Mouse (Mus musculus): ENCODE measurements around the gene Chchd5. TPM values are rescaled to one million over a fixed set of nuclear protein-coding genes. Genes with fewer than 3 reads are reported as not detected.

Chchd5 gene
- polyA plus RNA-seq, 1 experiment from 2014 or later, result 30.7 TPM

- 96% methylated on average over 14 of the region's 14 CpGs for WGBS
- H3K4me3 ChIP-seq (ENCODE audit: low read depth, low read length), result no peak overlapping the region
- peaks cover 6% of the 10 kb centered on the region; the same call in 1 of the 2 replicates for H3K9me3 ChIP-seq (replicated peaks; ENCODE audit: control insufficient read depth, low read length)
- no peak overlapping the region for H3K4me2 ChIP-seq (ENCODE audit: low read length)
- no peak for ATAC-seq
- no peak for DNase-seq (ENCODE audit: low spot score)
- H3K27ac ChIP-seq (ENCODE audit: low read depth, low read length), result no peak overlapping the region
- H3K27me3 ChIP-seq (replicated peaks; ENCODE audit: control insufficient read depth, insufficient read depth, low read length), result no peaks in the 10 kb centered on the region
- H3K36me3 ChIP-seq (ENCODE audit: control insufficient read depth, insufficient read depth, low read length), result peaks cover 13% of the 10 kb centered on the region
- peaks cover 8% of the 10 kb centered on the region; the same call in 1 of the 2 replicates for H3K4me1 ChIP-seq (ENCODE audit: control insufficient read depth, insufficient read depth, low read length)
- no peak overlapping the region for H3K9ac ChIP-seq (ENCODE audit: low read length)
These were observed 3.7 kb downstream of the Chchd5 start for GRCm38 (mm10) chr2:129133006-129133805.

DNA sequence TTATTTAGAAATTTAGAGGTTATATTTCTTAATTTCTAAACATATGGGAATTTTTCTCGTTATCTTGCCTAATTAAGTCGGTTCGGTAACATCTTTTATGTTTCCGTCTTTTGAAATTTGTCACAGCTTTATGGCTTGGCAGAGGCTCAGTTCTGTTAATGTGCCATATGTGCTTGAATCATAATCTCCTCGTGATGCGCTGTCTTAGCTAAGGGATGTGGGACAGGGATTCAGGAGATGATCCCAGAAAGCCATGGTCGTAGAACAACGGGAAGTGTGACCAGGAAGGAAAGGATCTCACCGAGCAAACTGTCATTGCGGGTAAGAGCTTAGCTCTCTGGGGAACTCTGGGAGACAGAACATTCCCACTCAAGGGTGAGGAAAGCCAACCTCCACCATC lies 10.4 kb downstream of the Chchd5 start:
- H3K36me3 ChIP-seq (ENCODE audit: control insufficient read depth, insufficient read depth, low read length), result no peaks in the 10 kb centered on the region
- peak overlapping the region; percentile 77 for H3K27ac ChIP-seq (ENCODE audit: low read depth, low read length)
- no peaks in the 10 kb centered on the region for H3K9me3 ChIP-seq (replicated peaks; ENCODE audit: control insufficient read depth, low read length)
- DNase-seq (ENCODE audit: low spot score), result peak; percentile 72
- no peaks in the 10 kb centered on the region for H3K27me3 ChIP-seq (replicated peaks; ENCODE audit: control insufficient read depth, insufficient read depth, low read length)
- no peak overlapping the region for H3K4me3 ChIP-seq (ENCODE audit: low read depth, low read length)
- no peaks in the 10 kb centered on the region for H3K4me1 ChIP-seq (ENCODE audit: control insufficient read depth, insufficient read depth, low read length)
- no peak for ATAC-seq
- WGBS, result 59% methylated on average over 10 of the region's 10 CpGs
- no peak overlapping the region for H3K9ac ChIP-seq (ENCODE audit: low read length)
- H3K4me2 ChIP-seq (ENCODE audit: low read length), result no peak overlapping the region

DNA sequence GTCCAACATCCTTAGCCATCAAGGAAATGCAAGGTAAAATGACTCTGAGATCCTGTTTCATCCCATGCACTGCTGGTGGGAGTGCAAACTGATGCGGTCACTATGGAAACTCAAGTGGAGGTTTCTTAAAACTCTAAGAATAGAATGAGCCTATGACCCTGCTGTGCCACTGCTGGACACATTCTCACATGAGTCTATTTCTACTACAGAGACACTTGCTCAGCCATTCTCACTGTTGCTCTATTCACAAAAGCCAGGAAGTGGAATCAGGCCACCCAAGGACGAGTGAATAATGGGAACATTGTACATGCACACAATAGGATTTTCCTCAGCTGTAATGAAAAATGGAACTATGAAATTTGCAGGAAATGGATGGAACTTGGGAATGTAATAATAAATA lies 19.3 kb downstream of the Chchd5 start:
- Histone ChIP-seq H3K4me2 (ENCODE audit: low read length) (no peak overlapping the region), H3K27ac (ENCODE audit: low read depth, low read length) (no peak overlapping the region), H3K4me1 (ENCODE audit: control insufficient read depth, insufficient read depth, low read length) (no peaks in the 10 kb centered on the region), H3K4me3 (ENCODE audit: low read depth, low read length) (no peak overlapping the region), H3K36me3 (ENCODE audit: control insufficient read depth, insufficient read depth, low read length) (no peaks in the 10 kb centered on the region), H3K27me3 (replicated peaks; ENCODE audit: control insufficient read depth, insufficient read depth, low read length) (no peaks in the 10 kb centered on the region), H3K9ac (ENCODE audit: low read length) (no peak overlapping the region), H3K9me3 (replicated peaks; ENCODE audit: control insufficient read depth, low read length) (no peaks in the 10 kb centered on the region)
- DNase-seq (ENCODE audit: low spot score) (peak; percentile 26), ATAC-seq (no peak)
- WGBS, result 25% methylated on average over 2 of the region's 2 CpGs

DNA sequence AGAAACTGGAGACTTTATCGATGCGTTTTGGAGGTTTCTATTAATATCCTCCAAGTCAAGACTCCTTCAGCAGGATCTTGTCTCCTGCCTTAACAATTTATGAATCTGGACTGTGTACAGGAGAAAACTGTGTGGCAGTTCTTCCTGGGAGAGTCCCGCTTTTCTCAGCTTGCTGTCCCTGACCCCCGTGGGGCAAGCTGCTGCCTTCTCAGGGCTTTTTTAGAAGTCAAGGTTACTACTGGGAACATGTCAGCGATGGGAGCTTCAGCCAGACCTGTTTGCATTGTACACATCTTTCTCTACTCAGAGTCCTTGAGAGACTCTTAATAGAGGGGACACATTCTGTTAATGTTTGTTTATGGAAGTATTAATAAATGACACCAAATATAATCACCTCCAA lies 20.9 kb downstream of the Chchd5 start:
- Histone ChIP-seq H3K9me3 (replicated peaks; ENCODE audit: control insufficient read depth, low read length) (no peaks in the 10 kb centered on the region), H3K27me3 (replicated peaks; ENCODE audit: control insufficient read depth, insufficient read depth, low read length) (no peaks in the 10 kb centered on the region), H3K4me3 (ENCODE audit: low read depth, low read length) (no peak overlapping the region), H3K9ac (ENCODE audit: low read length) (no peak overlapping the region), H3K27ac (ENCODE audit: low read depth, low read length) (no peak overlapping the region; the same call in 1 of the 2 replicates), H3K4me1 (ENCODE audit: control insufficient read depth, insufficient read depth, low read length) (no peaks in the 10 kb centered on the region), H3K36me3 (ENCODE audit: control insufficient read depth, insufficient read depth, low read length) (no peaks in the 10 kb centered on the region), H3K4me2 (ENCODE audit: low read length) (no peak overlapping the region)
- WGBS, result 92% methylated on average over 5 of the region's 5 CpGs
- DNase-seq (ENCODE audit: low spot score) (no peak), ATAC-seq (no peak)

GRCm38 (mm10) chr2:129151111-129151510 lies 21.6 kb downstream of the Chchd5 start:
- ATAC-seq (peak; percentile 58; the same call in 1 of the 2 replicates), DNase-seq (ENCODE audit: low spot score) (peak; percentile 63)
- Histone ChIP-seq H3K4me3 (ENCODE audit: low read depth, low read length) (no peak overlapping the region), H3K36me3 (ENCODE audit: control insufficient read depth, insufficient read depth, low read length) (no peaks in the 10 kb centered on the region), H3K4me1 (ENCODE audit: control insufficient read depth, insufficient read depth, low read length) (no peaks in the 10 kb centered on the region), H3K9ac (ENCODE audit: low read length) (no peak overlapping the region), H3K27ac (ENCODE audit: low read depth, low read length) (peak overlapping the region; percentile 39; the same call in 1 of the 2 replicates), H3K9me3 (replicated peaks; ENCODE audit: control insufficient read depth, low read length) (no peaks in the 10 kb centered on the region), H3K4me2 (ENCODE audit: low read length) (no peak overlapping the region), H3K27me3 (replicated peaks; ENCODE audit: control insufficient read depth, insufficient read depth, low read length) (no peaks in the 10 kb centered on the region)
- 65% methylated on average over 9 of the region's 9 CpGs for WGBS

GRCm38 (mm10) chr2:129152751-129153150 lies 23.3 kb downstream of the Chchd5 start:
- no peaks in the 10 kb centered on the region for H3K27me3 ChIP-seq (replicated peaks; ENCODE audit: control insufficient read depth, insufficient read depth, low read length)
- no peak for ATAC-seq
- no peak overlapping the region for H3K4me2 ChIP-seq (ENCODE audit: low read length)
- no peak overlapping the region for H3K27ac ChIP-seq (ENCODE audit: low read depth, low read length)
- H3K9ac ChIP-seq (ENCODE audit: low read length), result no peak overlapping the region
- DNase-seq (ENCODE audit: low spot score), result no peak
- no peaks in the 10 kb centered on the region for H3K4me1 ChIP-seq (ENCODE audit: control insufficient read depth, insufficient read depth, low read length)
- WGBS, result 90% methylated on average over 1 of the region's 1 CpGs
- H3K9me3 ChIP-seq (replicated peaks; ENCODE audit: control insufficient read depth, low read length), result no peaks in the 10 kb centered on the region
- no peak overlapping the region for H3K4me3 ChIP-seq (ENCODE audit: low read depth, low read length)
- no peaks in the 10 kb centered on the region for H3K36me3 ChIP-seq (ENCODE audit: control insufficient read depth, insufficient read depth, low read length)

DNA sequence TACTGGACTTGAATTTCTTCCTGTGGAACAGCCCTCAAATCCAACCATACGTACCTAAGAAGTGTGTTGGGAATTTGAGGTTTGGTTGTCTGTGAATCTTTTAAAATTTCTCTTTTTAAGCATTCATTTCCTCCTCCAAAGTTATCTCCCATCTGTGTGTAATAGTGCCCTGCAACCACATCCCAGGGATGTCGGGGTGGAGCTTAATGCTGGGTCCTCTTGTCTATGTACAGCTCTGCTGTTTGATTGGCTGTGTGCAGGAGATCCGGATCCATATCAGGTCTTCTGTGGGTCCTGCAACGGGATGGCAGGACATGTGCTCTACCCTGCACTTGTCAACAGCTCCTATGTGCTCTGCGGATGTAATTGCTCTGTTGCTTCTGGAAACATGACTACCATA lies 35.3 kb downstream of the Chchd5 start:
- ATAC-seq (no peak), DNase-seq (ENCODE audit: low spot score) (no peak)
- Histone ChIP-seq H3K4me3 (ENCODE audit: low read depth, low read length) (no peak overlapping the region), H3K4me1 (ENCODE audit: control insufficient read depth, insufficient read depth, low read length) (no peaks in the 10 kb centered on the region), H3K27me3 (replicated peaks; ENCODE audit: control insufficient read depth, insufficient read depth, low read length) (no peaks in the 10 kb centered on the region), H3K36me3 (ENCODE audit: control insufficient read depth, insufficient read depth, low read length) (no peaks in the 10 kb centered on the region), H3K27ac (ENCODE audit: low read depth, low read length) (no peak overlapping the region), H3K4me2 (ENCODE audit: low read length) (no peak overlapping the region), H3K9me3 (replicated peaks; ENCODE audit: control insufficient read depth, low read length) (no peaks in the 10 kb centered on the region), H3K9ac (ENCODE audit: low read length) (no peak overlapping the region)
- 77% methylated on average over 5 of the region's 5 CpGs for WGBS

DNA sequence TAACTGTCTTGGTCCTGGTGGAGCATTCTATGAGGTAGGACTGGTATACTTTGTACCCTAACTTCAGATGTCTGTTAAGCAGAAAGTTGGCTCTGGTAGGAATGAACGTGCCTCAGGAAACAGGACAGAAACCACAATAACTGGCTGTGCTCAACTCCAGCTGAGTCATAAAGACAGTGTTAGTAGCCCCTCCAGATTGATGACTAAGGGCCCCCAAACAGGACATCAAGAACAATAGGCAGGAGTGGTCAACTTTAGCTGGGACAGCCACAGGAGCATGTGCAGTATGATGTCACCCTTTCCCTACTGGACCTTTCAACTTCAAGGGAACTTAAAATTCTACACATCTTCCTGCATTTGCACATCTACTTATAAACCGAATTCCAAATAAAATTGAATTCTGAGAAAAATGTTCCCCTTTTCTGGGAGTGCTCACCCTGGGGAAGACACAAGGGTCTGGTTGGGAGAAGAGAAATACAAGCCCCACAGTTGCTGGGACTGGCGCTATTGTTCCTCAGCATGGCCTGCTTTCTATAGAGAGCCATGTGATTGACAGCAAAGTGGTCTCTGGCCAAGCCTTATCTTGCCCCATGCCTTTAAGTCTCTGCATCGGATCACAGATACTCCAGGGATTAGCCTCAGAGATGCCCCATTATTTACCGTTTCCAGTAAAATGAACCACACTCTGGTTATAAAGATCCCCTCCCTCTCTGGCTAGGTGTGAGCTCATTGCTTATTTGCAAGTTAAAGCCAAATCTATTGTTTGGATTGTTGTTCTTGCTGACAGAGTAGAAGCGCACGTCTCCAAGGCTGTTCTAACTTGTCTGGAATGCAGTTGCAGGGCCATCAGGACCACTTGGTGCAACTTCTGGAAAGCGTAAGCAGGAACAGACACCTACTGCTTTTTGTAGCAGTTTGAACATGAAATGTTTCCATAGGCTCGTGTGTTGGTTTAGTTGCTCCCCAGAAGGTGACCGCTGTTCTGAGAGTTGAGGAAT lies 37.3 kb downstream of the Chchd5 start:
- DNase-seq (ENCODE audit: low spot score), result no peak

More for the DNA sequence above, 37.3 kb downstream of the Chchd5 start:
- no peak overlapping the region for H3K9ac ChIP-seq (ENCODE audit: low read length)
- H3K27me3 ChIP-seq (replicated peaks; ENCODE audit: control insufficient read depth, insufficient read depth, low read length), result no peaks in the 10 kb centered on the region
- no peak overlapping the region for H3K27ac ChIP-seq (ENCODE audit: low read depth, low read length)
- H3K4me1 ChIP-seq (ENCODE audit: control insufficient read depth, insufficient read depth, low read length), result no peaks in the 10 kb centered on the region
- ATAC-seq, result no peak
- H3K4me2 ChIP-seq (ENCODE audit: low read length), result no peak overlapping the region
- H3K4me3 ChIP-seq (ENCODE audit: low read depth, low read length), result no peak overlapping the region
- WGBS, result 58% methylated on average over 10 of the region's 10 CpGs
- no peaks in the 10 kb centered on the region for H3K9me3 ChIP-seq (replicated peaks; ENCODE audit: control insufficient read depth, low read length)
- no peaks in the 10 kb centered on the region for H3K36me3 ChIP-seq (ENCODE audit: control insufficient read depth, insufficient read depth, low read length)

Data from forebrain, embryonic 14.5 days (tissue).